Mouse (Mus musculus): Measurements from ENCODE around the gene Fstl3.

The Fstl3 gene

GRCm38 (mm10) chr10:79790861-79791260, 13.8 kb downstream of the Fstl3 start, which contains the start of gene Prss57:
TSS of gene Prss57 (minus strand) at chr10:79790961.
- DNase-seq (ENCODE audit: low read depth, low spot score) = no peak
- H3K36me3 ChIP-seq (ENCODE audit: control insufficient read depth, insufficient read depth, low read length, poor library complexity, severe bottlenecking) = no peaks in the 10 kb centered on the region
- H3K27me3 ChIP-seq (ENCODE audit: control insufficient read depth, insufficient read depth, low read length, poor library complexity, severe bottlenecking) = no peaks in the 10 kb centered on the region

- Histone ChIP-seq H3K27me3 (ENCODE audit: control insufficient read depth, insufficient read depth, low read length, poor library complexity, severe bottlenecking) (no peaks in the 10 kb centered on the region), H3K36me3 (ENCODE audit: control insufficient read depth, insufficient read depth, low read length, poor library complexity, severe bottlenecking) (no peaks in the 10 kb centered on the region)
Observed at GRCm38 (mm10) chr10:79792339-79793040, 15.4 kb downstream of the Fstl3 start.

GRCm38 (mm10) chr10:79793051-79793737, 16.1 kb downstream of the Fstl3 start, which contains the start of gene Palm:
TSS of gene Palm (plus strand) at chr10:79793572.
- no peaks in the 10 kb centered on the region for H3K27me3 ChIP-seq (ENCODE audit: control insufficient read depth, insufficient read depth, low read length, poor library complexity, severe bottlenecking)
- no peaks in the 10 kb centered on the region for H3K36me3 ChIP-seq (ENCODE audit: control insufficient read depth, insufficient read depth, low read length, poor library complexity, severe bottlenecking)
- peak; percentile 83 for DNase-seq (ENCODE audit: low read depth, low spot score)

More at GRCm38 (mm10) chr10:79792339-79793040, 15.4 kb downstream of the Fstl3 start:
- no peak for DNase-seq (ENCODE audit: low read depth, low spot score)

GRCm38 (mm10) chr10:79793738-79794490, 16.8 kb downstream of the Fstl3 start:
- no peaks in the 10 kb centered on the region for H3K36me3 ChIP-seq (ENCODE audit: control insufficient read depth, insufficient read depth, low read length, poor library complexity, severe bottlenecking)
- no peaks in the 10 kb centered on the region for H3K27me3 ChIP-seq (ENCODE audit: control insufficient read depth, insufficient read depth, low read length, poor library complexity, severe bottlenecking)
- no peak for DNase-seq (ENCODE audit: low read depth, low spot score)

- Histone ChIP-seq H3K27me3 (ENCODE audit: control insufficient read depth, insufficient read depth, low read length, poor library complexity, severe bottlenecking) (no peaks in the 10 kb centered on the region), H3K36me3 (ENCODE audit: control insufficient read depth, insufficient read depth, low read length, poor library complexity, severe bottlenecking) (no peaks in the 10 kb centered on the region)
- DNase-seq (ENCODE audit: low read depth, low spot score) = no peak
Observed at GRCm38 (mm10) chr10:79794491-79794931, 17.4 kb downstream of the Fstl3 start.

- Histone ChIP-seq H3K27me3 (ENCODE audit: control insufficient read depth, insufficient read depth, low read length, poor library complexity, severe bottlenecking) (no peaks in the 10 kb centered on the region), H3K36me3 (ENCODE audit: control insufficient read depth, insufficient read depth, low read length, poor library complexity, severe bottlenecking) (no peaks in the 10 kb centered on the region)
- DNase-seq (ENCODE audit: low read depth, low spot score) = no peak
Observed at GRCm38 (mm10) chr10:79795905-79796304, 18.8 kb downstream of the Fstl3 start.

- no peaks in the 10 kb centered on the region for H3K27me3 ChIP-seq (ENCODE audit: control insufficient read depth, insufficient read depth, low read length, poor library complexity, severe bottlenecking)
- no peaks in the 10 kb centered on the region for H3K36me3 ChIP-seq (ENCODE audit: control insufficient read depth, insufficient read depth, low read length, poor library complexity, severe bottlenecking)
- DNase-seq (ENCODE audit: low read depth, low spot score) = no peak
Observed at GRCm38 (mm10) chr10:79797326-79797725, 20.3 kb downstream of the Fstl3 start.

GRCm38 (mm10) chr10:79798289-79798928, 21.3 kb downstream of the Fstl3 start:
- DNase-seq (ENCODE audit: low read depth, low spot score) = peak; percentile 70
- H3K36me3 ChIP-seq (ENCODE audit: control insufficient read depth, insufficient read depth, low read length, poor library complexity, severe bottlenecking) = no peaks in the 10 kb centered on the region
- H3K27me3 ChIP-seq (ENCODE audit: control insufficient read depth, insufficient read depth, low read length, poor library complexity, severe bottlenecking) = no peaks in the 10 kb centered on the region

- no peaks in the 10 kb centered on the region for H3K36me3 ChIP-seq (ENCODE audit: control insufficient read depth, insufficient read depth, low read length, poor library complexity, severe bottlenecking)
- H3K27me3 ChIP-seq (ENCODE audit: control insufficient read depth, insufficient read depth, low read length, poor library complexity, severe bottlenecking) = no peaks in the 10 kb centered on the region
- DNase-seq (ENCODE audit: low read depth, low spot score) = no peak
Observed at GRCm38 (mm10) chr10:79800508-79800907, 23.4 kb downstream of the Fstl3 start.

GRCm38 (mm10) chr10:79801837-79802236, 24.8 kb downstream of the Fstl3 start:
- Histone ChIP-seq H3K36me3 (ENCODE audit: control insufficient read depth, insufficient read depth, low read length, poor library complexity, severe bottlenecking) (no peaks in the 10 kb centered on the region), H3K27me3 (ENCODE audit: control insufficient read depth, insufficient read depth, low read length, poor library complexity, severe bottlenecking) (no peaks in the 10 kb centered on the region)
- no peak for DNase-seq (ENCODE audit: low read depth, low spot score)

- H3K27me3 ChIP-seq (ENCODE audit: control insufficient read depth, insufficient read depth, low read length, poor library complexity, severe bottlenecking) = no peaks in the 10 kb centered on the region
- no peaks in the 10 kb centered on the region for H3K36me3 ChIP-seq (ENCODE audit: control insufficient read depth, insufficient read depth, low read length, poor library complexity, severe bottlenecking)
- DNase-seq (ENCODE audit: low read depth, low spot score) = no peak
Observed at GRCm38 (mm10) chr10:79802331-79802971, 25.4 kb downstream of the Fstl3 start.

GRCm38 (mm10) chr10:79803716-79804323, 26.7 kb downstream of the Fstl3 start:
- no peak for DNase-seq (ENCODE audit: low read depth, low spot score)

GRCm38 (mm10) chr10:79805636-79806035, 28.6 kb downstream of the Fstl3 start:
- DNase-seq (ENCODE audit: low read depth, low spot score) = no peak
- Histone ChIP-seq H3K27me3 (ENCODE audit: control insufficient read depth, insufficient read depth, low read length, poor library complexity, severe bottlenecking) (no peaks in the 10 kb centered on the region), H3K36me3 (ENCODE audit: control insufficient read depth, insufficient read depth, low read length, poor library complexity, severe bottlenecking) (no peaks in the 10 kb centered on the region)

More at GRCm38 (mm10) chr10:79803716-79804323, 26.7 kb downstream of the Fstl3 start:
- Histone ChIP-seq H3K36me3 (ENCODE audit: control insufficient read depth, insufficient read depth, low read length, poor library complexity, severe bottlenecking) (no peaks in the 10 kb centered on the region), H3K27me3 (ENCODE audit: control insufficient read depth, insufficient read depth, low read length, poor library complexity, severe bottlenecking) (no peaks in the 10 kb centered on the region)

- no peak for DNase-seq (ENCODE audit: low read depth, low spot score)
- Histone ChIP-seq H3K27me3 (ENCODE audit: control insufficient read depth, insufficient read depth, low read length, poor library complexity, severe bottlenecking) (no peaks in the 10 kb centered on the region), H3K36me3 (ENCODE audit: control insufficient read depth, insufficient read depth, low read length, poor library complexity, severe bottlenecking) (no peaks in the 10 kb centered on the region)
Observed at GRCm38 (mm10) chr10:79806331-79806730, 29.3 kb downstream of the Fstl3 start.

Measured in splenic B cell, adult 2 months (primary cell).